Mouse (Mus musculus): ENCODE data around the gene Prickle1. TPM values are rescaled to one million over a fixed set of nuclear protein-coding genes. Genes with fewer than 3 reads are reported as not detected.

The Prickle1 gene
- polyA plus RNA-seq (2012; fragmentation: generic; extraction: Trizol) = 8.0 TPM

- no peaks in the 10 kb centered on the region for H3K27me3 ChIP-seq (ENCODE audit: control insufficient read depth, insufficient read depth, insufficient read length)
- TF ChIP-seq MYOG (IDR thresholded peaks at IDR 0.05; ENCODE audit: control insufficient read depth in 1 of 3, insufficient read depth in 1 of 3, insufficient read length in 2 of 3, low read depth in 2 of 3) (peak in 1 of 3 experiments; percentile 67), CEBPB (IDR thresholded peaks at IDR 0.05; ENCODE audit: insufficient read depth, poor library complexity, severe bottlenecking) (no peak), POLR2AphosphoS2 (IDR thresholded peaks at IDR 0.05; ENCODE audit: insufficient read length, low read depth) (peak; percentile 94), TCF3 (IDR thresholded peaks at IDR 0.05; ENCODE audit: insufficient read length, low read depth) (peak; percentile 29), TCF12 (IDR thresholded peaks at IDR 0.05; ENCODE audit: insufficient read depth, poor library complexity, severe bottlenecking) (no peak), MYOD1 (IDR thresholded peaks at IDR 0.05; ENCODE audit: control insufficient read depth in 1 of 3, insufficient read length in 2 of 3, low read depth in 2 of 3) (peak in 2 of 3 experiments; percentile 18 to 67), POLR2A (IDR thresholded peaks at IDR 0.05; ENCODE audit: insufficient read length, low read depth) (peak; percentile 92)
- peaks cover 9% of the 10 kb centered on the region for H3K79me2 ChIP-seq (ENCODE audit: control insufficient read depth, insufficient read depth)
- peak within 1 kb of the TSS; percentile 99 for H3K4me2 ChIP-seq (ENCODE audit: low read depth)
- peak within 1 kb of the TSS; percentile 49 for H3K4me3 ChIP-seq
- H3K36me3 ChIP-seq (ENCODE audit: control insufficient read depth, insufficient read depth) = no peaks in the 10 kb centered on the region
- peak within 1 kb of the TSS; percentile 64 for H3ac ChIP-seq (ENCODE audit: control insufficient read depth, insufficient read length)
These were observed at the start of gene Prickle1 for GRCm38 (mm10) chr15:93595746-93596145. Prickle1 (minus strand) TSS chr15:93595891.

- no peak overlapping the region for H3K4me3 ChIP-seq
- H3K36me3 ChIP-seq (ENCODE audit: control insufficient read depth, insufficient read depth) = no peaks in the 10 kb centered on the region
- H3K27me3 ChIP-seq (ENCODE audit: control insufficient read depth, insufficient read depth, insufficient read length) = no peaks in the 10 kb centered on the region
- no peak overlapping the region for H3ac ChIP-seq (ENCODE audit: control insufficient read depth, insufficient read length)
- no peak overlapping the region for H3K4me2 ChIP-seq (ENCODE audit: low read depth)
- H3K79me2 ChIP-seq (ENCODE audit: control insufficient read depth, insufficient read depth) = no peaks in the 10 kb centered on the region
- TF ChIP-seq TCF3 (IDR thresholded peaks at IDR 0.05; ENCODE audit: insufficient read length, low read depth) = no peak
- no peak for TF ChIP-seq SRF (IDR thresholded peaks at IDR 0.05; ENCODE audit: control insufficient read depth, insufficient read length, low read depth)
- TF ChIP-seq E2F4 (IDR thresholded peaks at IDR 0.05; ENCODE audit: insufficient read depth) = no peak
- no peak for TF ChIP-seq TCF12 (IDR thresholded peaks at IDR 0.05; ENCODE audit: insufficient read depth, poor library complexity, severe bottlenecking)
- no peak for TF ChIP-seq USF1 (IDR thresholded peaks at IDR 0.05; ENCODE audit: low read depth)
- no peak for TF ChIP-seq CEBPB (IDR thresholded peaks at IDR 0.05; ENCODE audit: insufficient read depth, poor library complexity, severe bottlenecking)
- TF ChIP-seq MYOD1 (IDR thresholded peaks at IDR 0.05; ENCODE audit: control insufficient read depth in 1 of 3, insufficient read length in 2 of 3, low read depth in 2 of 3) = no peak
- no peak for TF ChIP-seq MAX (IDR thresholded peaks at IDR 0.05; ENCODE audit: low read depth)
- no peak for TF ChIP-seq POLR2A (IDR thresholded peaks at IDR 0.05; ENCODE audit: insufficient read length, low read depth)
- TF ChIP-seq POLR2AphosphoS2 (IDR thresholded peaks at IDR 0.05; ENCODE audit: insufficient read length, low read depth) = no peak
- no peak for TF ChIP-seq REST (IDR thresholded peaks at IDR 0.05; ENCODE audit: insufficient read depth, insufficient read length)
- TF ChIP-seq MYOG (IDR thresholded peaks at IDR 0.05; ENCODE audit: control insufficient read depth in 1 of 3, insufficient read depth in 1 of 3, insufficient read length in 2 of 3, low read depth in 2 of 3) = no peak
These were observed 44.5 kb upstream of the Prickle1 start for GRCm38 (mm10) chr15:93640221-93640620.

- Histone ChIP-seq H3K27me3 (ENCODE audit: control insufficient read depth, insufficient read depth, insufficient read length) (no peaks in the 10 kb centered on the region), H3ac (ENCODE audit: control insufficient read depth, insufficient read length) (no peak overlapping the region), H3K4me3 (no peak overlapping the region), H3K79me2 (ENCODE audit: control insufficient read depth, insufficient read depth) (no peaks in the 10 kb centered on the region), H3K36me3 (ENCODE audit: control insufficient read depth, insufficient read depth) (no peaks in the 10 kb centered on the region), H3K4me2 (ENCODE audit: low read depth) (no peak overlapping the region)
- TF ChIP-seq TCF12 (IDR thresholded peaks at IDR 0.05; ENCODE audit: insufficient read depth, poor library complexity, severe bottlenecking) = no peak
- TF ChIP-seq CEBPB (IDR thresholded peaks at IDR 0.05; ENCODE audit: insufficient read depth, poor library complexity, severe bottlenecking) = no peak
- no peak for TF ChIP-seq MYOG (IDR thresholded peaks at IDR 0.05; ENCODE audit: control insufficient read depth in 1 of 3, insufficient read depth in 1 of 3, insufficient read length in 2 of 3, low read depth in 2 of 3)
- TF ChIP-seq MAX (IDR thresholded peaks at IDR 0.05; ENCODE audit: low read depth) = no peak
- TF ChIP-seq MYOD1 (IDR thresholded peaks at IDR 0.05; ENCODE audit: control insufficient read depth in 1 of 3, insufficient read length in 2 of 3, low read depth in 2 of 3) = no peak
- TF ChIP-seq USF1 (IDR thresholded peaks at IDR 0.05; ENCODE audit: low read depth) = no peak
These were observed 41.3 kb upstream of the Prickle1 start for GRCm38 (mm10) chr15:93636976-93637375.

- TF ChIP-seq USF1 (IDR thresholded peaks at IDR 0.05; ENCODE audit: low read depth) (no peak), TCF3 (IDR thresholded peaks at IDR 0.05; ENCODE audit: insufficient read length, low read depth) (no peak), E2F4 (IDR thresholded peaks at IDR 0.05; ENCODE audit: insufficient read depth) (no peak), MYOG (IDR thresholded peaks at IDR 0.05; ENCODE audit: control insufficient read depth in 1 of 3, insufficient read depth in 1 of 3, insufficient read length in 2 of 3, low read depth in 2 of 3) (no peak), TCF12 (IDR thresholded peaks at IDR 0.05; ENCODE audit: insufficient read depth, poor library complexity, severe bottlenecking) (no peak), MAX (IDR thresholded peaks at IDR 0.05; ENCODE audit: low read depth) (no peak), POLR2AphosphoS2 (IDR thresholded peaks at IDR 0.05; ENCODE audit: insufficient read length, low read depth) (no peak), SRF (IDR thresholded peaks at IDR 0.05; ENCODE audit: control insufficient read depth, insufficient read length, low read depth) (no peak), REST (IDR thresholded peaks at IDR 0.05; ENCODE audit: insufficient read depth, insufficient read length) (no peak), CEBPB (IDR thresholded peaks at IDR 0.05; ENCODE audit: insufficient read depth, poor library complexity, severe bottlenecking) (no peak), MYOD1 (IDR thresholded peaks at IDR 0.05; ENCODE audit: control insufficient read depth in 1 of 3, insufficient read length in 2 of 3, low read depth in 2 of 3) (no peak), POLR2A (IDR thresholded peaks at IDR 0.05; ENCODE audit: insufficient read length, low read depth) (no peak)
- Histone ChIP-seq H3ac (ENCODE audit: control insufficient read depth, insufficient read length) (no peak overlapping the region), H3K27me3 (ENCODE audit: control insufficient read depth, insufficient read depth, insufficient read length) (no peaks in the 10 kb centered on the region), H3K4me2 (ENCODE audit: low read depth) (peak overlapping the region; percentile 2), H3K36me3 (ENCODE audit: control insufficient read depth, insufficient read depth) (no peaks in the 10 kb centered on the region), H3K4me3 (no peak overlapping the region), H3K79me2 (ENCODE audit: control insufficient read depth, insufficient read depth) (no peaks in the 10 kb centered on the region)
These were observed 39.9 kb upstream of the Prickle1 start for GRCm38 (mm10) chr15:93635603-93636002.

DNA sequence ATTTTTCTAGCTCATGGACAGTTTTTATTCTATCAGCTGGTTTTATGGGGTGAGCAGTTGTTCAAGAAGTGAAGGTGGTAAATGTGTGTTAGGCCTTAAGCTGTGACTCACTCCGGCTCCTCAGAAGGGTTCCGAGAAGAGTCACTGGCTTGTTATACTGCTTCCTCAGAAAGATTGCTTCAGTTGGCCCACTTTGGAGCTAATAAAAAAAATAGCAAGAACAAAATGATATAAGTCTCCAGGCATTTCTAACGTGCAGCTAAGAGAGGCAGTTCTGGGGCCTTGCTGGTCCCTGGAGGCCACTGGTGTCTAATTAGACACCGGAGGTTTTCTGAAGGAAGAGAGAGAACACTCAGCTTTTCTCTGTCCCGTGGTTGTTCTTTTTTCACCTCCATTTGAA is 38.8 kb upstream of the Prickle1 start:
- H3K4me2 ChIP-seq (ENCODE audit: low read depth) = no peak overlapping the region
- no peak for TF ChIP-seq POLR2A (IDR thresholded peaks at IDR 0.05; ENCODE audit: insufficient read length, low read depth)
- no peak for TF ChIP-seq REST (IDR thresholded peaks at IDR 0.05; ENCODE audit: insufficient read depth, insufficient read length)
- no peak for TF ChIP-seq MYOG (IDR thresholded peaks at IDR 0.05; ENCODE audit: control insufficient read depth in 1 of 3, insufficient read depth in 1 of 3, insufficient read length in 2 of 3, low read depth in 2 of 3)
- no peak for TF ChIP-seq MAX (IDR thresholded peaks at IDR 0.05; ENCODE audit: low read depth)
- no peak for TF ChIP-seq CEBPB (IDR thresholded peaks at IDR 0.05; ENCODE audit: insufficient read depth, poor library complexity, severe bottlenecking)
- no peak for TF ChIP-seq E2F4 (IDR thresholded peaks at IDR 0.05; ENCODE audit: insufficient read depth)
- TF ChIP-seq SRF (IDR thresholded peaks at IDR 0.05; ENCODE audit: control insufficient read depth, insufficient read length, low read depth) = no peak
- no peak for TF ChIP-seq USF1 (IDR thresholded peaks at IDR 0.05; ENCODE audit: low read depth)
- no peak for TF ChIP-seq MYOD1 (IDR thresholded peaks at IDR 0.05; ENCODE audit: control insufficient read depth in 1 of 3, insufficient read length in 2 of 3, low read depth in 2 of 3)
- no peak for TF ChIP-seq TCF3 (IDR thresholded peaks at IDR 0.05; ENCODE audit: insufficient read length, low read depth)
- TF ChIP-seq TCF12 (IDR thresholded peaks at IDR 0.05; ENCODE audit: insufficient read depth, poor library complexity, severe bottlenecking) = no peak
- no peak for TF ChIP-seq POLR2AphosphoS2 (IDR thresholded peaks at IDR 0.05; ENCODE audit: insufficient read length, low read depth)
- no peaks in the 10 kb centered on the region for H3K27me3 ChIP-seq (ENCODE audit: control insufficient read depth, insufficient read depth, insufficient read length)
- H3K4me3 ChIP-seq = no peak overlapping the region
- no peaks in the 10 kb centered on the region for H3K79me2 ChIP-seq (ENCODE audit: control insufficient read depth, insufficient read depth)
- H3ac ChIP-seq (ENCODE audit: control insufficient read depth, insufficient read length) = no peak overlapping the region
- H3K36me3 ChIP-seq (ENCODE audit: control insufficient read depth, insufficient read depth) = no peaks in the 10 kb centered on the region
